Mouse (Mus musculus): Measurements from ENCODE around the gene Sh3rf1.

- TF ChIP-seq CTCF (IDR thresholded peaks at IDR 0.05; ENCODE audit: low read depth) (no peak), EP300 (IDR thresholded peaks at IDR 0.05; ENCODE audit: low read depth) (no peak)
Measured at GRCm38 (mm10) chr8:61437305-61437605, 213.6 kb downstream of the Sh3rf1 start.

Data from liver, postnatal 0 days (tissue).